Mouse (Mus musculus) gastrocnemius, postnatal 14 days (tissue): ENCODE data around the gene Mff. TPM values are rescaled to one million over a fixed set of nuclear protein-coding genes. Genes with fewer than 3 reads are reported as not detected.

Experiments
- DNase-seq: peaks from one replicate; pipeline ENCODE4 v3.0.0; 2021; ENCODE audit warnings: mixed read lengths
- intact Hi-C: fragments of 180-260 bp; cut with DNase I; formaldehyde crosslinking; loops from one replicate; pipeline ENCODE4 v1.15.1; 2025; ENCODE audit warnings: low total_unique reads
- total RNA-seq, 2 experiments: library from RNA; stranded (reverse); gene quantifications; 2 replicates each; pipeline ENCODE4 v1.2.3; 2021

The Mff gene
- total RNA-seq, 2 experiments from 2014 or later: 116 to 131 TPM

DNA sequence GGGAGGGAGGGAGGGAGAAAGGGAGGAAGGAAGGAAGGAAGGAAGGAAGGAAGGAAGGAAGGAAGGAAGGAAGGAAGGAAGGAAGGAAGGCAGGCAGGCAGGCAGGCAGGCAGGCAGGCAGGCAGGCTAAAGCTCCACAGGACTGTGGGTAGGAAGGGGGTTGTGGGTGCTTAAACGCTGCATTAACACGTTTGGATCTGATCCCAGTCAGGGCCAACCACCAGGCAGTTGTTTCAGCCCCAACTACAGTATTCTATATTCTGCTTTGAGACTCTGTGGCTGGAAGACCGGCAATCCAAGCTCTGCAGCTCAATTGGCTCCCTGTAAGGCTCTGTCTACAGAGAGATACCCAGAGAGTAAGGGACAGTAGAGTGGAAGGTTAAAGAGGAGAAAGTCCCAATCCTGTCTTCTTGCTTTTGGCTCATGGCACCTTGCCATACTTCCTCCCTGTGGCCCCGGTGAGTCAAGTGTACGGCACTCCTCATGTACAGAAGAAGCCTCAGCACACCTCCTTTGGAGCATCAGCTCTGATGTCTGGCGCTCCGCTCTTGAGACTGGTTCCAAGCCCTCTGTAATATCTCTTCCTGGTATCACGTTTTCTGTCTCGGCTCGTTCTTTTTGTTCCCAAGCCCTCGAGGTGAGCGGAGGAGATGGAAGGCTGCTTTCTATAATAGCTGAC is 76.6 kb downstream of the Mff start:
- intact Hi-C loops: no loop called here
- no peak for DNase-seq

Other genes starting within 250 kb of the Mff start
- 1 to 10 TPM; 2.1 to 2.6 TPM for gene Col4a4, start 138.0 kb upstream of the Mff start, total RNA-seq
- 1 to 10 TPM; 1.4 to 1.9 TPM for gene Col4a3, start 138.0 kb upstream of the Mff start, total RNA-seq
- gene Tm4sf20, start 43.6 kb downstream of the Mff start, total RNA-seq: not detected
- gene Gm47791, start 46.4 kb downstream of the Mff start, total RNA-seq: not detected
- gene Agfg1, start 114.6 kb downstream of the Mff start, total RNA-seq: 10 to 100 TPM; 21.5 to 25.3 TPM
- not detected for gene A030005L19Rik, start 188.4 kb downstream of the Mff start, total RNA-seq
- gene A030014E15Rik, start 200.0 kb downstream of the Mff start, total RNA-seq: not detected
- gene Gm6217, start 206.5 kb downstream of the Mff start, total RNA-seq: not detected
- gene A030003K21Rik, start 218.5 kb downstream of the Mff start, total RNA-seq: not detected
- gene Gm7544, start 231.1 kb downstream of the Mff start, total RNA-seq: not detected
- not detected for gene Gm47955, start 235.4 kb downstream of the Mff start, total RNA-seq